Mouse (Mus musculus) inflammation-experienced regulatory T-cells, adult 16 weeks (primary cell): ENCODE data around the gene Stard3. TPM values are rescaled to one million over a fixed set of nuclear protein-coding genes. Genes with fewer than 3 reads are reported as not detected.

Experiments used
- polyA plus RNA-seq: library from polyadenylated mRNA; unstranded; fragments of 100-300 nt; shearing (Covaris generic); gene quantifications from one replicate; pipeline ENCODE4 v1.2.1, GENCODE M21; 2017

Stard3 gene
- 88.3 TPM for polyA plus RNA-seq

GRCm38 (mm10) chr11:98358161-98359083, at the start of gene Stard3:
Gene Stard3 (plus strand): TSS chr11:98358368.

GRCm38 (mm10) chr11:98329081-98329959, 28.8 kb upstream of the Stard3 start, which contains the start of gene Neurod2:
Gene Neurod2 (minus strand): TSS chr11:98329648.

GRCm38 (mm10) chr11:98348083-98348961, 9.8 kb upstream of the Stard3 start, which contains the start of gene Ppp1r1b:
Gene Ppp1r1b (plus strand): TSS chr11:98348404.

GRCm38 (mm10) chr11:98383261-98384030, 25.3 kb downstream of the Stard3 start, which contains the start of gene Tcap:
Gene Tcap (plus strand): TSS chr11:98383811.

GRCm38 (mm10) chr11:98385638-98386585, 27.7 kb downstream of the Stard3 start, which contains the start of gene Pnmt:
Gene Pnmt (plus strand): TSS chr11:98386450.

GRCm38 (mm10) chr11:98400161-98400726, 42.1 kb downstream of the Stard3 start, which contains the start of gene Pgap3:
Gene Pgap3 (minus strand): TSS chr11:98400490.

GRCm38 (mm10) chr11:98412273-98412796, 54.2 kb downstream of the Stard3 start, which contains the start of gene Erbb2:
Gene Erbb2 (plus strand): TSS chr11:98412470.

Other genes with a start within 250 kb of the Stard3 start
- gene Fbxl20, start 208.0 kb upstream of the Stard3 start, polyA plus RNA-seq, result 8.2 TPM
- 61.3 TPM for gene Med1, start 165.1 kb upstream of the Stard3 start, polyA plus RNA-seq
- gene Cdk12, start 155.3 kb upstream of the Stard3 start, polyA plus RNA-seq, result 19.6 TPM
- not detected for gene Neurod2, start 28.7 kb upstream of the Stard3 start, polyA plus RNA-seq
- gene Ppp1r1b, start 10.0 kb upstream of the Stard3 start, polyA plus RNA-seq, result not detected
- gene Tcap, start 25.4 kb downstream of the Stard3 start, polyA plus RNA-seq, result not detected
- not detected for gene Pnmt, start 28.1 kb downstream of the Stard3 start, polyA plus RNA-seq
- gene Pgap3, start 42.1 kb downstream of the Stard3 start, polyA plus RNA-seq, result 16.4 TPM
- 0.45 TPM for gene Erbb2, start 54.1 kb downstream of the Stard3 start, polyA plus RNA-seq
- 179 TPM for gene Mien1, start 80.6 kb downstream of the Stard3 start, polyA plus RNA-seq
- gene Grb7, start 88.0 kb downstream of the Stard3 start, polyA plus RNA-seq, result 7.2 TPM
- gene Ikzf3, start 187.7 kb downstream of the Stard3 start, polyA plus RNA-seq, result 76.7 TPM
- 4.4 TPM for gene Zpbp2, start 192.7 kb downstream of the Stard3 start, polyA plus RNA-seq
- 96.0 TPM for gene Ormdl3, start 229.0 kb downstream of the Stard3 start, polyA plus RNA-seq
- not detected for gene Lrrc3c, start 239.9 kb downstream of the Stard3 start, polyA plus RNA-seq